Mouse (Mus musculus) testis, adult 2 months (tissue): Measurements from ENCODE around the gene Rpain.

Experiments
- CTCF ChIP-seq: fragments of 200-500 bp; IDR thresholded peaks from 2 replicates; pipeline ENCODE4 v1.5.1; 2012; ENCODE audit warnings: low read depth, mild to moderate bottlenecking, inconsistent platforms, low read length, moderate library complexity; ENCODE audit not compliant: control insufficient read depth, insufficient read depth, insufficient replicate concordance
- POLR2A ChIP-seq: fragments of 200-500 bp; IDR thresholded peaks from 2 replicates; pipeline ENCODE4 v1.6.1; 2012; ENCODE audit warnings: low read depth, mild to moderate bottlenecking, inconsistent platforms, low read length, moderate library complexity; ENCODE audit not compliant: control insufficient read depth

DNA sequence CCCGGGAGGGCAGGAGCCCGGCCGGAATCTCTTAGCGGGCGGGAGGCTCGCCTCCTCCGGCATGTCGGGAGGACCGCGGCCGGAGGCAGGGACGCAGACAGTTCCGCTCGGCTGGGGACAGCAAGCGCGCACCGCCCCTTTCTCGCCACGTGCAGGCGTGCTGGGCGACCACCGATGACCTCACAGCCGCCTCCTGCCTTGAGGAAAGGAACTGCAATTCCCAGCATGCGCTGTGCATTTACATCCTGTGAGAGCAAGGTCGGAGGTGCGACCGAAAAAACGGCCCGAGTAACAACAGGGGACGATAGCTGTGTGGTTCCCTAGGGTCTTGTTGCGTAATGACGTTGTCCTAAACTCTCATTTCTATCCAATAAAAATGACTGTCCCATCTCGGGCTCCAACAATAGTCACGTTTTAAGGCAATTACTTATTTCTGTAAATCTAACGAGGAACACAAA, 34.3 kb downstream of the Rpain start, which contains the start of gene Dhx33:
- TF ChIP-seq CTCF (peak; percentile 22; the same call in 1 of the 2 replicates), POLR2A (peak; percentile 75)
